In genomic region chr10:117040355-117040754, GRCm38 (mm10) we compare ENCODE assay signal across 14 mouse cellular contexts. TPM values are rescaled to one million over a fixed set of nuclear protein-coding genes. Genes with fewer than 3 reads are reported as not detected.
DNase-seq lines count a peak whose midpoint lies in the region; ATAC-seq and TF ChIP-seq lines count a peak whose summit lies in the region.
"Had no signal": no experiment of that assay in that cellular context is flagged by ENCODE, and none has a peak within 500 bp of the region (broad histone marks: within the 10 kb centered on the region; RNA-seq: fewer than 3 reads in every experiment).

No protein-coding gene starts in this region.

- peaks cover 2% of the 10 kb centered on the region; the same call in 1 of the 2 replicates for H3K4me1 ChIP-seq in kidney, embryonic 16.5 days (ENCODE audit: insufficient read depth, low read length)
- no peaks in the 10 kb centered on the region for H3K4me1 ChIP-seq in stomach, postnatal 0 days (replicated peaks; ENCODE audit: control insufficient read depth, insufficient read depth)

- H3K36me3 ChIP-seq in kidney, embryonic 16.5 days (ENCODE audit: insufficient read depth, low read length), result no peaks in the 10 kb centered on the region
- H3K36me3 ChIP-seq in stomach, postnatal 0 days (ENCODE audit: control insufficient read depth, insufficient read depth, low read length), result no peaks in the 10 kb centered on the region
- H3K36me3 ChIP-seq: limb, embryonic 12.5 days; midbrain, embryonic 12.5 days had no signal

- no peak for TF ChIP-seq EP300 in stomach, postnatal 0 days (optimal IDR thresholded peaks at IDR 0.05)

- H3K9me3 ChIP-seq in kidney, embryonic 16.5 days (ENCODE audit: low read length), result peaks cover 3% of the 10 kb centered on the region; the same call in 1 of the 2 replicates
- no peaks in the 10 kb centered on the region for H3K9me3 ChIP-seq in stomach, postnatal 0 days (ENCODE audit: control insufficient read depth, low read length)
- H3K9me3 ChIP-seq: limb, embryonic 12.5 days; midbrain, embryonic 12.5 days had no signal

- peak; percentile 71 for TF ChIP-seq CTCF in stomach, postnatal 0 days (IDR thresholded peaks at IDR 0.05; ENCODE audit: low read depth)

- no peak overlapping the region for H3K27ac ChIP-seq in kidney, embryonic 16.5 days (ENCODE audit: low read length)
- no peak overlapping the region for H3K27ac ChIP-seq in stomach, postnatal 0 days (replicated peaks)
- H3K27ac ChIP-seq: limb, embryonic 12.5 days; midbrain, embryonic 12.5 days had no signal

- no peak overlapping the region for H3K4me2 ChIP-seq in kidney, embryonic 16.5 days (replicated peaks; ENCODE audit: low read depth, low read length)
- no peak overlapping the region for H3K4me2 ChIP-seq in stomach, postnatal 0 days (replicated peaks; ENCODE audit: low read depth)
- H3K4me2 ChIP-seq: limb, embryonic 12.5 days; midbrain, embryonic 12.5 days had no signal

- no peak for ATAC-seq in kidney, embryonic 16.5 days (ENCODE audit: low FRiP score, low TSS enrichment)
- ATAC-seq in stomach, postnatal 0 days (ENCODE audit: low FRiP score, low TSS enrichment), result no peak
- ATAC-seq: forebrain, embryonic 16.5 days had no signal

- H3K9ac ChIP-seq in kidney, embryonic 16.5 days (replicated peaks; ENCODE audit: low read length), result no peak overlapping the region
- H3K9ac ChIP-seq in stomach, postnatal 0 days (ENCODE audit: low read length), result no peak overlapping the region
- H3K9ac ChIP-seq: limb, embryonic 12.5 days; midbrain, embryonic 12.5 days had no signal

- WGBS in kidney, embryonic 16.5 days, result 67% methylated on average over 6 of the region's 6 CpGs
- 73% methylated on average over 6 of the region's 6 CpGs for WGBS in stomach, postnatal 0 days

- no peak overlapping the region for H3K4me3 ChIP-seq in kidney, embryonic 16.5 days (ENCODE audit: low read length)
- no peak overlapping the region for H3K4me3 ChIP-seq in stomach, postnatal 0 days (ENCODE audit: low read depth, low read length)
- H3K4me3 ChIP-seq: limb, embryonic 12.5 days; midbrain, embryonic 12.5 days had no signal

- no peaks in the 10 kb centered on the region; the same call in 1 of the 2 replicates for H3K27me3 ChIP-seq in kidney, embryonic 16.5 days (ENCODE audit: insufficient read depth, low read length)
- H3K27me3 ChIP-seq in stomach, postnatal 0 days (ENCODE audit: control insufficient read depth, insufficient read depth, low read length), result no peaks in the 10 kb centered on the region
- H3K27me3 ChIP-seq: limb, embryonic 12.5 days had no signal

- DNase-seq in embryo, embryonic 10 days (ENCODE audit: low spot score), result peak; percentile 52
- no peak for DNase-seq in embryo, embryonic 9.5 days (ENCODE audit: extremely low spot score)
- peak; percentile 34 to 35 for DNase-seq in kidney, postnatal 4 days
- DNase-seq in testis, postnatal 10 days (ENCODE audit: low spot score), result peak; percentile 58
- DNase-seq in testis, postnatal 14 days (ENCODE audit: low spot score), result no peak
- no peak for DNase-seq in stomach, postnatal 0 days (ENCODE audit: low spot score)
- DNase-seq in gastrocnemius, adult 18-20 months (ENCODE audit: low spot score), result no peak
- DNase-seq: adrenal gland, postnatal 25 days; kidney, postnatal 14 days had no signal

RNA-seq across cellular contexts. Expression of gene Lrrc10, which starts 4.8 kb away (rescaled TPM):
- polyA plus RNA-seq in kidney, embryonic 16.5 days (2015; fragmentation: Nextera tagmentation; extraction: Ambion mirVana), result not detected in 2 replicates
- polyA plus RNA-seq in stomach, postnatal 0 days (2015; fragmentation: Nextera tagmentation; extraction: Ambion mirVana), result not detected in 2 replicates
- under 1 TPM in 1 of 2 experiments, not detected in 1; 0.37 TPM for total RNA-seq in gastrocnemius, adult 18-20 months (2021)
- total RNA-seq: adrenal gland, postnatal 25 days had no signal
- polyA plus RNA-seq: forebrain, embryonic 16.5 days; midbrain, embryonic 12.5 days; stomach, embryonic 16.5 days had no signal

RNA-seq across cellular contexts. Expression of gene Cct2, which starts 23.3 kb away (rescaled TPM):
- polyA plus RNA-seq in kidney, embryonic 16.5 days (2015; fragmentation: Nextera tagmentation; extraction: Ambion mirVana), result 266 and 271 TPM in 2 replicates
- polyA plus RNA-seq in stomach, postnatal 0 days (2015; fragmentation: Nextera tagmentation; extraction: Ambion mirVana), result 119 and 122 TPM in 2 replicates
- total RNA-seq in gastrocnemius, adult 18-20 months (2021), result 100 to 1,000 TPM; 110 to 112 TPM

RNA-seq across cellular contexts. Expression of gene Best3, which starts 54.2 kb away (rescaled TPM):
- 0.18 and 0.32 TPM in 2 replicates for polyA plus RNA-seq in kidney, embryonic 16.5 days (2015; fragmentation: Nextera tagmentation; extraction: Ambion mirVana)
- polyA plus RNA-seq in stomach, postnatal 0 days (2015; fragmentation: Nextera tagmentation; extraction: Ambion mirVana), result 0.08 and 0.10 TPM in 2 replicates
- total RNA-seq in gastrocnemius, adult 18-20 months (2021), result 10 to 100 TPM; 23.5 to 29.6 TPM
- polyA plus RNA-seq: forebrain, embryonic 16.5 days had no signal

Comparison
In these comparisons a context has a peak if more than half of its experiments do, and no peak if none do; other contexts are left out.
1. DNase-seq: peak in embryo, embryonic 10 days (single experiment), kidney, postnatal 4 days (2 of 2) and testis, postnatal 10 days (single experiment); none in embryo, embryonic 9.5 days (single experiment), testis, postnatal 14 days (single experiment), stomach, postnatal 0 days (single experiment) and gastrocnemius, adult 18-20 months (single experiment).